Mouse (Mus musculus) liver, adult 2 months (tissue): ENCODE data around the gene Igf2bp3.

Experiments
- CTCF ChIP-seq: fragments of 200-500 bp; IDR thresholded peaks from 2 replicates; pipeline ENCODE4 v1.5.1; 2011; ENCODE audit warnings: low read depth, low read length, control low read depth
- POLR2A ChIP-seq: fragments of 200-500 bp; IDR thresholded peaks from 2 replicates; pipeline ENCODE4 v1.6.1; 2011; ENCODE audit warnings: low read length, control low read depth; ENCODE audit not compliant: insufficient read depth; ENCODE audit errors: extremely low read depth

GRCm38 (mm10) chr6:49159971-49160370 is 54.8 kb downstream of the Igf2bp3 start:
- TF ChIP-seq CTCF, result no peak
- no peak for TF ChIP-seq POLR2A
